Mouse (Mus musculus) liver, postnatal 0 days (tissue): ENCODE results near the gene Gm13084. TPM values are rescaled to one million over a fixed set of nuclear protein-coding genes. Genes with fewer than 3 reads are reported as not detected.
"Not testable (repeated sequence)": the region's sequence is repeated elsewhere in the genome, so short reads cannot be mapped to it uniquely, and the experiment has no call there.

Experiments
- ATAC-seq: fragments of 200-750 bp; cut with Nextera tagmentation; 2 replicates; pipeline ENCODE4 v1.8.0; 2017; ENCODE audit warnings: mild to moderate bottlenecking, moderate library complexity
- DNase-seq: peaks from one replicate; pipeline ENCODE4 v3.0.0-alpha.2; 2016
- H3K27ac ChIP-seq: fragments of 300-500 bp; sonication (generic); 2 replicates; pipeline ENCODE4 v1.5.1; 2014; ENCODE audit warnings: antibody characterized with exemption, moderate library complexity, mild to moderate bottlenecking, low read depth
- H3K27me3 ChIP-seq: fragments of 300-500 bp; sonication (generic); 2 replicates; pipeline ENCODE4 v1.6.1; 2014; ENCODE audit warnings: low read length, control low read depth, mixed read lengths; ENCODE audit not compliant: insufficient read depth
- H3K36me3 ChIP-seq: fragments of 300-500 bp; sonication (generic); replicated peaks from 2 replicates; pipeline ENCODE4 v1.6.1; 2014; ENCODE audit warnings: mild to moderate bottlenecking, control low read depth, low read length, moderate library complexity, mixed read lengths; ENCODE audit not compliant: insufficient read depth
- H3K4me1 ChIP-seq: fragments of 300-500 bp; sonication (generic); 2 replicates; pipeline ENCODE4 v1.6.1; 2014; ENCODE audit warnings: antibody characterized with exemption, mild to moderate bottlenecking, control low read depth; ENCODE audit not compliant: insufficient read depth
- H3K4me2 ChIP-seq: fragments of 300-500 bp; sonication (generic); 2 replicates; pipeline ENCODE4 v1.6.1; 2014; ENCODE audit warnings: low read depth, mild to moderate bottlenecking, low read length, moderate library complexity, mixed read lengths
- H3K4me3 ChIP-seq: fragments of 300-500 bp; sonication (generic); 2 replicates; pipeline ENCODE4 v1.5.1; 2014; ENCODE audit warnings: low read depth, low read length
- H3K9ac ChIP-seq: fragments of 300-500 bp; sonication (generic); replicated peaks from 2 replicates; pipeline ENCODE4 v1.6.1; 2014; ENCODE audit warnings: mild to moderate bottlenecking, moderate library complexity
- H3K9me3 ChIP-seq: fragments of 300-500 bp; sonication (generic); 2 replicates; pipeline ENCODE4 v1.6.1; 2016; ENCODE audit warnings: mild to moderate bottlenecking, control low read depth, low read length, mixed read lengths
- CTCF ChIP-seq: sonication (generic); IDR thresholded peaks from 2 replicates; pipeline ENCODE4 v1.5.1; 2016; ENCODE audit warnings: antibody characterized with exemption, low read depth
- EP300 ChIP-seq: IDR thresholded peaks from 2 replicates; pipeline ENCODE4 v1.6.1; 2016; ENCODE audit warnings: antibody characterized with exemption, low read depth, mild to moderate bottlenecking
- WGBS: fragments of 180-500 bp; shearing (Covaris S2); extraction: QIAGEN DNeasy Blood & Tissue Kit; methylation state at CpG from one replicate; pipeline ENCODE4 v1.1.7; 2014; ENCODE audit not compliant: insufficient replicate concordance; 5-methylcytosine and 5-hydroxymethylcytosine counted together
- polyA plus RNA-seq: library from polyadenylated mRNA; unstranded; fragments of >200 nt; fragmentation: Nextera tagmentation; extraction: Ambion mirVana; gene quantifications from 2 replicates; pipeline ENCODE4 v1.2.1, GENCODE M21; 2015

Gene Gm13084
- not detected in 2 replicates for polyA plus RNA-seq

- TF ChIP-seq CTCF (no peak), EP300 (no peak)
- H3K9ac ChIP-seq, result no peak within 1 kb of the TSS
- no peak within 1 kb of the TSS for H3K27ac ChIP-seq
- DNase-seq (no peak), ATAC-seq (no peak)
- H3K4me2 ChIP-seq, result no peak within 1 kb of the TSS
- H3K4me1 ChIP-seq, result no peaks in the 10 kb centered on the region
- H3K9me3 ChIP-seq, result no peaks in the 10 kb centered on the region
- WGBS, result 71% methylated on average over 2 of the region's 2 CpGs
- H3K36me3 ChIP-seq, result no peaks in the 10 kb centered on the region
- no peak within 1 kb of the TSS for H3K4me3 ChIP-seq
- no peaks in the 10 kb centered on the region for H3K27me3 ChIP-seq
Measured at GRCm38 (mm10) chr4:143815993-143816392, at the start of gene Gm13084. TSS of gene Gm13084 (minus strand) at chr4:143816093.

DNA sequence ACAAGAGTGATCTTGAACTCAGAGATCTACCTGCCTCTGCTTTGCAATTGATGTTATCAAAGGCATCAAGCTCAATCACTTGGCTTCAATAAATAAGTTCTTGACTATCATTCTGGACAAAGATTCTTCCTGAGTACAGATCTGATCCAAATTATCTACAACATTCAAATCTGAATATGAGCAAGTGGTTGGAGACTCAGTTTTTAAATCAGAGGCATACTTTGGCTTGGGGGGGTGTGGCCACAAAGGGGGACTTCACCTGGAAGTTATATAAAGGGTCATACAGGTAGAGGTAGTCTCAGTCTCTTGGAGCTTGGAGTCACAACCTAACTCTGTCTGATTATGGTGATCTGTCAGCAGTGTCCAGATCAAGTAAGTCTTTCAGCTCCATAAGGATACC lies 30.3 kb upstream of the Gm13084 start, which contains the start of gene Gm13103:
Gene Gm13103 (plus strand): TSS at position 301 of the 400 bp plus-strand sequence.
- H3K9ac ChIP-seq, H3K4me2 ChIP-seq, H3K4me1 ChIP-seq, H3K27ac ChIP-seq, H3K9me3 ChIP-seq, H3K4me3 ChIP-seq, DNase-seq, H3K27me3 ChIP-seq, H3K36me3 ChIP-seq, ATAC-seq: not testable (repeated sequence)

GRCm38 (mm10) chr4:143789052-143789451 lies 26.8 kb downstream of the Gm13084 start, which contains the start of gene Gm13023:
TSS of gene Gm13023 (plus strand) at chr4:143789352.
- not testable (repeated sequence) for H3K4me3 ChIP-seq, H3K36me3 ChIP-seq, H3K4me2 ChIP-seq, H3K27me3 ChIP-seq, DNase-seq, ATAC-seq, H3K9ac ChIP-seq, H3K4me1 ChIP-seq, H3K9me3 ChIP-seq, H3K27ac ChIP-seq
- 89% methylated on average over 3 of the region's 3 CpGs for WGBS

Other genes starting within 250 kb of the Gm13084 start
- not detected in 2 replicates for gene Gm13083, start 201.1 kb downstream of the Gm13084 start, polyA plus RNA-seq
- not detected in 2 replicates for gene Gm13088, start 158.8 kb downstream of the Gm13084 start, polyA plus RNA-seq
- not detected in 2 replicates for gene Gm13089, start 113.4 kb downstream of the Gm13084 start, polyA plus RNA-seq
- gene Gm13078, start 96.6 kb downstream of the Gm13084 start, polyA plus RNA-seq, result not detected in 2 replicates
- not detected in 2 replicates for gene Gm13023, start 26.7 kb downstream of the Gm13084 start, polyA plus RNA-seq
- not detected in 2 replicates for gene Gm13103, start 30.4 kb upstream of the Gm13084 start, polyA plus RNA-seq
- gene Pramef6, start 84.3 kb upstream of the Gm13084 start, polyA plus RNA-seq, result not detected in 2 replicates
- not detected in 2 replicates for gene Pramef25, start 134.9 kb upstream of the Gm13084 start, polyA plus RNA-seq
- not detected in 2 replicates for gene Gm13101, start 150.9 kb upstream of the Gm13084 start, polyA plus RNA-seq
- gene Pramef17, start 178.3 kb upstream of the Gm13084 start, polyA plus RNA-seq, result not detected in 2 replicates
- gene Pramel4, start 243.0 kb upstream of the Gm13084 start, polyA plus RNA-seq, result not detected in 2 replicates